Mouse (Mus musculus): Measurements from ENCODE around the gene Nsun7. TPM values are rescaled to one million over a fixed set of nuclear protein-coding genes. Genes with fewer than 3 reads are reported as not detected.

Nsun7 gene
- polyA plus RNA-seq (2016; fragmentation: Nextera tagmentation; extraction: Ambion mirVana) = 0.05 and 0.17 TPM in 2 replicates

DNA sequence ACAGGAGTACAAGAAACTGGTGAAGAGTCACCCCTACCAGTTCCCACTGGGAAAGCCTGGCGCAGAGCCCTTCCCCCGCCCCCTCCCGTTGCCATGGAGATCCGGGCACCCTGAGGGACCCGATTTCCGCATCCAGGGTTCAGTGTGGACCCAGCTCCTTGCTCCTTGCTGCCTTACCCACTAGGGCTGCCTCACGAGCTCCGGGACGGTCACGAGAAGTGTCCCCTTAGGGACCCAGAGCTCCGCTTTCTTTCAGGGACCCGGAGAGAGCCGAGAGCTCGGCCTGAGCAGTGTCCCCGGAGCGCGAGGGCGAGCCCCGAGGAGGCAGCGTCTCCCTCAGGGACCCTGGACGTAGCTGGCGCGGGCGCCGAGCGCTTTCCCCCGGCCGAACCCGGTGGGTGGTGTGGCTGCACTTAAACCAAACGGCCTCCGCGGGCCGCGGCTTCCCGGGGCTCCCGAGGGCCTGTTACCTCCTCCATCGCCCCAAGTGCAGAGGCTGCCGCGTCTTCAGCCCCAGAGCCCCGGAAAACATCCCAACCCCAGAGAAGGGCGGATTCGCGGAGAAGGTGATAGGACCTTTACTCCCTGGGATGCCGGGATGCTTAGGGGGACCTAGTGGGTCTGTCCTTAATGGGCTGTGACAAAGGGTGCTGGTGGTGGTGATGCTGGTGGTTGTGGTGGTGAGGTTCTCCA is at the start of gene Nsun7:
Gene Nsun7 (plus strand): TSS at position 142 of the 693 bp plus-strand sequence.
- Histone ChIP-seq H3K9ac (peak within 1 kb of the TSS; percentile 49), H3K27me3 (replicated peaks) (peaks cover 20% of the 10 kb centered on the region), H3K4me1 (replicated peaks) (peaks cover 3% of the 10 kb centered on the region; the same call in 1 of the 2 replicates), H3K9me3 (replicated peaks) (no peaks in the 10 kb centered on the region), H3K4me3 (peak within 1 kb of the TSS; percentile 61), H3K27ac (ENCODE audit: poor library complexity, severe bottlenecking) (no peak within 1 kb of the TSS), H3K36me3 (no peaks in the 10 kb centered on the region), H3K4me2 (peak within 1 kb of the TSS; percentile 82)
- ATAC-seq (ENCODE audit: insufficient number of reproducible peaks, low FRiP score) = peak; percentile 61
- WGBS = under 1% methylated on average over 44 of the region's 44 CpGs

DNA sequence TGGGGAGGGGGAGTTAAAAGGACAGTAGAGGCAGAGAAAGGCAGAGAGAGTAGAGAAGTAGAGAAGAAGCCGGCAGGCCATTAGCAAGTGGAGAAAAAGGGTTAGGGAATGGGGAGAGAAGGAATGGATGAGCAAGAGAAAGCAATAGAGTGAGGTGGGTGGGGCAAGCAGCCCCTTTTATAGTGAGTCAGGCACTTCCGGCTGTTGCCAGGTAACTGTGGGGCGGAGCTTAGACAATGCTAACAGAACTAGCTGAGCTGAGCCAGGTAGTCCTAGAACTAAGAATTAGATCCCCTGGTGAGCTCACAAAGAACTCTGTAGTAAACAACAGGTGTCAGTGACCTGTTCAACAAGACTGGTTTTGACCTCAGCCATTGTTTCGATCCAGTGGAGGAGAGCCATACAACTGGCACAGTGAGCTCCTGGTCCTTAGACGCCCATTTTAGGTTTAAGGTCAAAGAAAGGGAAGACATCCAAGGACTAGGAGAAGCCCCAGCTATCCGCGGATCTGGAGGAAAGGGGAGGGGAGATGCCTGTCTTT is 45.2 kb upstream of the Nsun7 start:
- H3K9me3 ChIP-seq (replicated peaks) = no peaks in the 10 kb centered on the region
- 58% methylated on average over 7 of the region's 7 CpGs for WGBS
- H3K4me2 ChIP-seq = no peak overlapping the region
- H3K27me3 ChIP-seq (replicated peaks) = no peaks in the 10 kb centered on the region
- H3K9ac ChIP-seq = no peak overlapping the region
- ATAC-seq (ENCODE audit: insufficient number of reproducible peaks, low FRiP score) = no peak
- no peaks in the 10 kb centered on the region for H3K36me3 ChIP-seq
- H3K27ac ChIP-seq (ENCODE audit: poor library complexity, severe bottlenecking) = no peak overlapping the region
- no peaks in the 10 kb centered on the region for H3K4me1 ChIP-seq (replicated peaks)
- H3K4me3 ChIP-seq = no peak overlapping the region

DNA sequence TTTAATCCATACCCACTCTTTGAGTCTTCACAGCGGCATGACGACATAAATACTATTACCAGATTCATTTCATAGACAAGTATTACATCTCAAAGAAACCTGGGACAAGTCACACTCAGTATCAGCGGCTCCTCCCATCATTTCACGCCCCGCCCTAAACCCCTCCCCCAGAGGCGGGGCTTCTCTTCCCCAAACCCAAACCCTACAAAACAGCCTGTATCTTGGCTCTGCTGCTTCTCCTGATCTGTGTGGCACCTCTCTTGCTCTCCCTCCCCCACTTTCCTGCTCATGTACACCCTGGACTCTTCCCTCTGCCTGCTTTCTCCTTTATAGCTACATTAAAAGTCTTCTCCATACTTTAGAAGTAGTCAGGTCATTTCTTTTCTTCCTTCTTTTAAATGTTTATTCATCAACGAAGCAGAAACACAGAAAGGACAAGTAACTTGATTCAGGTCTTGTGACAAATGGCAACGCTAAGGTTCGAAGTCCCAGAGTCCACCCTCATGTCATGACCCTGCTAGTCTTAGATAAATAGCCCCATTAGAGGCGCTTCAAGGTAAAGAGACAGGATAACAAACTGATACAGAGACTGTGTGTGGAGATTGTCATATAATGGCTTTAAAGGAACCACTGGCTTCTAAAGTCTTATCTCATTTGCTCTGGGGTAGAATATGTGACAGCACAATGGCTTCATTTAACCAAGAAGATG is 44.0 kb upstream of the Nsun7 start:
- Histone ChIP-seq H3K27ac (ENCODE audit: poor library complexity, severe bottlenecking) (no peak overlapping the region), H3K36me3 (no peaks in the 10 kb centered on the region), H3K4me3 (no peak overlapping the region), H3K4me1 (replicated peaks) (no peaks in the 10 kb centered on the region), H3K9ac (no peak overlapping the region), H3K9me3 (replicated peaks) (no peaks in the 10 kb centered on the region), H3K27me3 (replicated peaks) (no peaks in the 10 kb centered on the region), H3K4me2 (no peak overlapping the region)
- no peak for ATAC-seq (ENCODE audit: insufficient number of reproducible peaks, low FRiP score)
- WGBS = 48% methylated on average over 10 of the region's 10 CpGs

DNA sequence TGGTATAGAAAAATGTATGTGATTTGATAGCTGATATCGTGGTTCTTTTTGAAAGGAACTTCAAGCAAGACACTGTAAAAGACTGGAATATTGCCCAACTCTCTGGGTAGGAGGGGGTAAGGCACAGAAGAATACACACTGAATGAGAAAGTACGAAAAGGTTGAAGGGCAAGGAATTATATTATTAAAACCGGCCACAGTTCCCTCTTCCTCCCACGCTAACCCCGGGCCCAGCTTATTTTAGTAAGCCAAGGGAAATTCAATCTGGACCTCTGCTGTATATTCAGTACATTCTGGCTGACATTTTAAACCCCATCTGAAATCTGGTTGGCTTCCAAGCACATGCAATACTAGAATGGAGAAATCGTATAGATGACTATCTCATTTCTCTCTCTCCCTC is 40.0 kb upstream of the Nsun7 start:
- H3K4me1 ChIP-seq (replicated peaks) = no peaks in the 10 kb centered on the region
- no peak overlapping the region for H3K4me2 ChIP-seq
- no peaks in the 10 kb centered on the region for H3K36me3 ChIP-seq
- no peak overlapping the region for H3K9ac ChIP-seq
- H3K9me3 ChIP-seq (replicated peaks) = no peaks in the 10 kb centered on the region
- 81% methylated on average over 6 of the region's 6 CpGs for WGBS
- no peak overlapping the region for H3K4me3 ChIP-seq
- no peak for ATAC-seq (ENCODE audit: insufficient number of reproducible peaks, low FRiP score)
- H3K27ac ChIP-seq (ENCODE audit: poor library complexity, severe bottlenecking) = no peak overlapping the region
- no peaks in the 10 kb centered on the region for H3K27me3 ChIP-seq (replicated peaks)

DNA sequence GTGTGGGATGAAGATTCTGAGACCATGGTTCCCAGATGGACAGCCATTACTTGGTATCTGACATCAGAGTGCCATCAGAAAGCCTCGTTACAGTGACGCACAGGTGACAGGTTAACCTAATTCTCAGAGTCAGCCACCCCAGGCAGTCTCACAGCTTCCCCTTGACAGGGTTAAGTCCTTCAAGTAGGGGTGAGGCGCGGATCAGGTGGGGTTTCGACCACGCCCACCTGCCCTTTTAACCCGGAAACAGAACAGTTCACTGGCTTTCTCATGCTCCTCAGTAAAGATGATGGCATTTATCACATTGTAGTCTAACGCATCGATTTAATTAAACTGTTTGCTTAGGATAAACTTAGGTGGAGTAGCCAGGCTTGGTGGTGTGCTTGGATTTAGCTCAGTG is 39.1 kb upstream of the Nsun7 start:
- Histone ChIP-seq H3K27me3 (replicated peaks) (no peaks in the 10 kb centered on the region), H3K9me3 (replicated peaks) (no peaks in the 10 kb centered on the region), H3K4me1 (replicated peaks) (no peaks in the 10 kb centered on the region), H3K27ac (ENCODE audit: poor library complexity, severe bottlenecking) (no peak overlapping the region), H3K36me3 (no peaks in the 10 kb centered on the region), H3K9ac (no peak overlapping the region), H3K4me2 (no peak overlapping the region), H3K4me3 (no peak overlapping the region)
- WGBS = 69% methylated on average over 9 of the region's 9 CpGs
- no peak for ATAC-seq (ENCODE audit: insufficient number of reproducible peaks, low FRiP score)

DNA sequence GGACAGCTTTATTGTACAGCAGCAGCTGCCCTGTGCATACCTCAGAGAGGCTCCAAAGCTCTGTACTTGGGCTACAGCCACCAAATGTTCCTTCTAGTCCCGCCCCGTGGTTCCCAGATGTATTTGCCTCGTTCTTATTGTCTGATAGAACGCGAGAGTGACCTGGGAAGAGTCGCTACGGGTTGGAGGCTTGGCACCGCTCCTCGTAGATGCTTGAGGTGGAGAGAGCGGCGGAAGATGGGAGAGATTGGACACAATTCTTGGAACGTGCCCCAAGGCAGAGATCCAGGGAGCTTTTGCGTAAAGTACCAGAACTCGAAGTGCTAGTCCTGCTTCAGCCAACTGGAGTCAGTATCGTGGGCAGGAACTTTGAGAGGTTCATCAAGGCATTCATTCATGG is 36.8 kb upstream of the Nsun7 start:
- Histone ChIP-seq H3K9ac (no peak overlapping the region), H3K27ac (ENCODE audit: poor library complexity, severe bottlenecking) (no peak overlapping the region)
- WGBS = 88% methylated on average over 15 of the region's 15 CpGs

DNA sequence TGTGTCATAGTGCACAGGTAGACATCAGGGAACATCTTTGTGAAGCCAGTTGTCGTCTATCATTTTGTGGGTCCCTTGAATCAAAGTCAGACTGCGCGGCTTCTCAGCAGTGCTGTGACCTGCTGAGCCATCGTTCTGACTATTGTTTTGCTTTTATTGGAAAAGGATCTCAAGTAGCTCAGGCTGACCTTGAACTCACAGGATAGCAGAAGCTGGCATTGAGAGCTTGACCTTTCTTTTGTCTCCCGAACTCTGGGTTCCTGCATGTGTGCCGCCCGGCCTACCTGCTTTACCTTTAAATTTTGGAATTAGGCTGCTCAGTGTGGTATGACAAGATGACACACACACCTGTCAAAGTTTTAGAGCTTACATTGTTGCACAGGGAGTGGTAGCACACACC is 33.2 kb upstream of the Nsun7 start:
- WGBS = 87% methylated on average over 7 of the region's 7 CpGs
- no peaks in the 10 kb centered on the region for H3K9me3 ChIP-seq (replicated peaks)
- no peaks in the 10 kb centered on the region for H3K27me3 ChIP-seq (replicated peaks)
- H3K36me3 ChIP-seq = no peaks in the 10 kb centered on the region
- no peak overlapping the region for H3K27ac ChIP-seq (ENCODE audit: poor library complexity, severe bottlenecking)
- no peak for ATAC-seq (ENCODE audit: insufficient number of reproducible peaks, low FRiP score)
- H3K4me2 ChIP-seq = no peak overlapping the region
- H3K9ac ChIP-seq = no peak overlapping the region
- H3K4me3 ChIP-seq = no peak overlapping the region
- no peaks in the 10 kb centered on the region for H3K4me1 ChIP-seq (replicated peaks)

More for the DNA sequence above, 36.8 kb upstream of the Nsun7 start:
- Histone ChIP-seq H3K27me3 (replicated peaks) (no peaks in the 10 kb centered on the region), H3K4me2 (no peak overlapping the region), H3K4me3 (no peak overlapping the region), H3K4me1 (replicated peaks) (no peaks in the 10 kb centered on the region), H3K36me3 (no peaks in the 10 kb centered on the region), H3K9me3 (replicated peaks) (no peaks in the 10 kb centered on the region)
- ATAC-seq (ENCODE audit: insufficient number of reproducible peaks, low FRiP score) = no peak

DNA sequence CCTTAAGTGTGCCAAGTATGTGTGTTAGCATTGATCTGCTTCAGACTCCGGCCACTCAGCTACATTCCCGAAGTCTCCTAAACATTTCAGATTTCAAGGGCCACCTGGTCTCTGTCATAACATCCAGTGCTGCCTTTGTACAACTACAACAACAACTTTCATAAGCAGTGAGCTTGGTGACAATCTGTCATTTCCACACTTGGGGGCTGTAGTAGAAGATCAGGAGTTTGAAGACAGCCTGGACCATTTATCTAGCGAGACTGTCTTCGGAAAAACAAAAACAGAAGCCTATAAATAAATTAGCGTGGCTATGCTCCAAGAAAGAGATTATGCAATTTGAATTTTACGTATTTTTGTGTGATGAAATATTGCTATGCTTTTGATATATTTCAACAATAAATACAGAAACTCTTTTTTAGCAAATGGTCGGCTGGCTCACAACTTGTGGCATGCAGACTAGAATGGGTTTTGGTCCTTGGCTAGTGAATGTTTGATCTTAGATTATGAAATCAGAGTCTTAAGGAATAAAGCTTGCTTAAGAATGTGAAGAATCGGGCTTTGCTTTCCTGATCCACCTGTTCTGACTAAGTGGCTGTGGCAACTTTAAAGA is 27.9 kb upstream of the Nsun7 start:
- Histone ChIP-seq H3K36me3 (no peaks in the 10 kb centered on the region), H3K27ac (ENCODE audit: poor library complexity, severe bottlenecking) (no peak overlapping the region), H3K27me3 (replicated peaks) (no peaks in the 10 kb centered on the region), H3K9ac (no peak overlapping the region), H3K4me1 (replicated peaks) (no peaks in the 10 kb centered on the region), H3K9me3 (replicated peaks) (no peaks in the 10 kb centered on the region; the same call in 1 of the 2 replicates), H3K4me2 (no peak overlapping the region), H3K4me3 (no peak overlapping the region)
- ATAC-seq (ENCODE audit: insufficient number of reproducible peaks, low FRiP score) = no peak
- 81% methylated on average over 8 of the region's 8 CpGs for WGBS

DNA sequence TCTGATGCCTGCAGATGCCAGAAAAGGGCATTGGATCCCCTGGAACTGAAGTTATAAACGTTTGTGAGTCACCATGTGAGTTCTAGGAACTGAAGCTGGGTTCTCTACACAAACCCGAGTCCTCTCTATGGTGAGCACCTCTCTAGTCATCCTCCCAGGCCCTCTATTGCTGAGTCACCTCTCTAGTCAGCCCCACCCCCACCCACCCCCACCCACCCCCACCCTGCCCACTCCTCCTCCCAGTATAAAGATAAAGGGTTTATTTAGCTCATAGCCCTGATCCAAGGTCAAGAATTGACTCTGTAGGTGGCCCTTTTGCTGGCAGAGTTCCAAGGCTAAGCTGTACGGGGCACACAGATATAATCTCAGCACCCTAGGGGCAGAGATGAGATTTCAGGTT is 27.2 kb upstream of the Nsun7 start:
- Histone ChIP-seq H3K4me3 (no peak overlapping the region), H3K9ac (no peak overlapping the region), H3K4me1 (replicated peaks) (no peaks in the 10 kb centered on the region), H3K4me2 (no peak overlapping the region), H3K9me3 (replicated peaks) (no peaks in the 10 kb centered on the region; the same call in 1 of the 2 replicates), H3K36me3 (no peaks in the 10 kb centered on the region), H3K27me3 (replicated peaks) (no peaks in the 10 kb centered on the region), H3K27ac (ENCODE audit: poor library complexity, severe bottlenecking) (no peak overlapping the region)
- ATAC-seq (ENCODE audit: insufficient number of reproducible peaks, low FRiP score) = peak; percentile 87
- 38% methylated on average over 3 of the region's 3 CpGs for WGBS

DNA sequence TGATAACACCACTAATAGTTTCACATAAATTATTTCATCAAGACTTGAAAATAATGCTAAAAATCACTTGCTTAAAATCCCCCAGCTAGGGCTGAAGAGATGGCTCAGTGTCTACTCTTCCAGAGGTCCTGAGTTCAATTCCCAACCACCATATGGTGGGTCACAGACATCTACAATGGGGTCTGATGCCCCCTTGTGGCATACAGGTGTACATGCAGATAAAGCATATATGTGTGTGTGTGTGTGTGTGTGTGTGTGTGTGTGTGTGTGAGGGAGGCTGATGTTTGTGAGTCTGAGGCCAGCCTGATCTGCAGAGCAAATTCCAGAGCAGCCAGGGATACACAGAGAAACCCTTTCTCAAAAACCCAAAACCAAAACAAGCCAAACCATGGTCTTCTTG is 17.8 kb upstream of the Nsun7 start:
- H3K4me2 ChIP-seq = no peak overlapping the region
- no peaks in the 10 kb centered on the region for H3K27me3 ChIP-seq (replicated peaks)
- H3K36me3 ChIP-seq = no peaks in the 10 kb centered on the region
- ATAC-seq (ENCODE audit: insufficient number of reproducible peaks, low FRiP score) = no peak
- peaks cover 6% of the 10 kb centered on the region; the same call in 1 of the 2 replicates for H3K4me1 ChIP-seq (replicated peaks)
- H3K4me3 ChIP-seq = no peak overlapping the region
- H3K27ac ChIP-seq (ENCODE audit: poor library complexity, severe bottlenecking) = no peak overlapping the region
- H3K9me3 ChIP-seq (replicated peaks) = no peaks in the 10 kb centered on the region
- H3K9ac ChIP-seq = no peak overlapping the region

DNA sequence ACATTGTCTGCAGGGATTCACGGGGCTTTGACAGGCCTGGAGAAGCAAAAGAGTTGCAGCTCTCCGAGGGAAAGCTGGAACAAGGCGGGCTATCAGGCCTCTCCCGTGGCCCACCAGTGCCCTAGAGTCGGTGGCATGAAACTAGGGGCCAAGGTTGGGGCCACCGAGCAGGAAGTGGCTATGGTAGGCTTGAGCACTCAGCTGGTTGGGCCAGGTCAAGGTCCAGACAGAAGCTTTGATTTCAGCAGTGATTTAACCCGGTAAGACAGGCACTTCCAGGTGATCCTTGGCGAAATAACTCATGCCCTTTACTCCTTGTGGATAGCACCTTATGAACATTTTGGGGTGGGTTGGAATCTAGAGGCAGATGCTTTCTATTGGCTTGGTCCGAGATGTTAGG is 16.2 kb upstream of the Nsun7 start:
- Histone ChIP-seq H3K36me3 (no peaks in the 10 kb centered on the region), H3K9me3 (replicated peaks) (peaks cover 4% of the 10 kb centered on the region; the same call in 1 of the 2 replicates), H3K27ac (ENCODE audit: poor library complexity, severe bottlenecking) (no peak overlapping the region), H3K9ac (no peak overlapping the region), H3K27me3 (replicated peaks) (no peaks in the 10 kb centered on the region), H3K4me2 (no peak overlapping the region), H3K4me3 (no peak overlapping the region), H3K4me1 (replicated peaks) (peaks cover 6% of the 10 kb centered on the region; the same call in 1 of the 2 replicates)
- 83% methylated on average over 9 of the region's 9 CpGs for WGBS
- no peak for ATAC-seq (ENCODE audit: insufficient number of reproducible peaks, low FRiP score)
